Mouse (Mus musculus) cerebellum, adult 8-10 months (tissue): ENCODE data around the gene Gm10037.

Source experiments
- DNase-seq: peaks from one replicate; pipeline ENCODE4 v3.0.0; 2022

Gene Gm10037

DNA sequence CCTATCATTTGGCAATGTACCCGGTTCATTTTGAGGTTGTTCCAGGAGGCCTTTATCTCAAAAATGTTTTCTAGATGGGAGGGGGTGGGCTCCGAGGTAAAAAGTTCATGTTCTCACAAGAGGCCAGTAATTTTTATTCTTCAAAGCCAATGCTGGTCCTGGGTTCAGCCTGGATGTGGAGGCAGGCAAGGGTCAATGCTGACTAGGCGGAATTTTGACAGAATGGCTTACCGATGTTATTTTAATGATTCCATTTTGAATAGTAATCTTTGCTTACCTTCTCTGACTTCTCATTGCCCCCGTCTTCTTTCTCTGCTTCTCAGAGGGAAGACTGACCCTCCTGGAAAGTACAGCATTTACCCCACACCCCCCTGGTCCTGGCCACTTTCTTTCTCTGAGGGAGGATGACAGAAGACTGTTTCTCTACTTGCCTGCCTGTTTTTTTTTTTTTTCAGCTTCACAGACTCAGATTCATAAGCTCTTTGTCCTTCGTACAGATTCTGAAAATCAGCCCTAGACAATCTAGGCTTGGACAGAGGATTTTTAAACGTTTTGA, 45.9 kb downstream of the Gm10037 start:
- DNase-seq, result no peak

DNA sequence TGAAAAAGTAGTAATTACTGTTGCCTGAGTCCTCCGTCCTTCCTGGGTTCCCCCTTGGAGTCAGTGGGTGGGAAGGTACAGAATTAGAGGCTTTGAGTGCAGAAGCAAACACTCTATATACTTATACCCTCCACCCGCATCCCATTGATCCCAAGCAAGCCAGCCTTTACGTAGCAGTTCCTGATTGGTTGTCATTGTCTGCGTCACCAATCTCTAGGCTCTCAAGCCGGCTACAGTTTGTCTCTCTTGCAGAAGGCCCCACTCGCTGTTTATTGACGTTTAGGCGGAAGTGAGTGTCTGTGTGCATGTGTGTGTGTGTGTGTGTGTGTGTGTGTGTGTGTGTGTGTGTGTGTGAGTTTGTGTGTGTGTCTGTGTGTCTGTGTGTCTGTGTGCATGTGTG, 53.1 kb downstream of the Gm10037 start:
- DNase-seq, result no peak
